21 mouse cellular contexts compared by ENCODE assay signal in the genomic region with DNA sequence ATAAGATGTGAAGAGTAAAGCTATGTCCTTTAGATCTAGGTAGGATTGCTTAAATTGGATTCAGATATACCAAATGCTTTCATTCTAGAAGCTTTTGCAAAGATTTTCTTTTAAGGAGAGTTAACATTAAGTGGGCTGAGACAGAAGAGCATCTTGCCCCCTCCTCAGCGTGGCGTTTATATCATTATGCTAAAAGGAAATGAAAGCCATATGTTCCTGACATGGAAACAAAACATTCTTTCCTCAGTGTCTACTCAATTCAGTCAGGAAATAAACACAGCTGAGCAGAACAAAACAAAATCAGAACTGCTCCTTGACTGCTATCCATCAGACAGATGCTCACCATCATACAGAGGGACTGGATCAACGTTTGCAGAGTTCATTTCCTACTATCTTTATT.
"Had no signal": no experiment of that assay in that cellular context is flagged by ENCODE, and none has a peak within 500 bp of the region (broad histone marks: within the 10 kb centered on the region; RNA-seq: fewer than 3 reads in every experiment).

No protein-coding gene starts in this region.

- H3K27me3 ChIP-seq: limb, embryonic 13.5 days; liver, embryonic 12.5 days; liver, embryonic 15.5 days; megakaryocyte, embryonic 14.5 days; midbrain, embryonic 13.5 days; neural tube, embryonic 13.5 days had no signal

- H3K27ac ChIP-seq: limb, embryonic 10.5 days; limb, embryonic 13.5 days; liver, embryonic 12.5 days; liver, embryonic 15.5 days; midbrain, embryonic 10.5 days; midbrain, embryonic 13.5 days; neural tube, embryonic 13.5 days had no signal

- H3K36me3 ChIP-seq: limb, embryonic 10.5 days; limb, embryonic 13.5 days; liver, embryonic 12.5 days; liver, embryonic 15.5 days; midbrain, embryonic 10.5 days; midbrain, embryonic 13.5 days; neural tube, embryonic 13.5 days had no signal

- H3K4me3 ChIP-seq: limb, embryonic 10.5 days; limb, embryonic 13.5 days; liver, embryonic 12.5 days; liver, embryonic 15.5 days; megakaryocyte, embryonic 14.5 days; midbrain, embryonic 10.5 days; midbrain, embryonic 13.5 days; myocyte; neural tube, embryonic 13.5 days had no signal

- DNase-seq: kidney, adult 2 months; kidney, postnatal 14 days; kidney, postnatal 4 days; liver; lung, adult 18-20 months; lung, postnatal 36 days; retina, postnatal 1 day; right cerebral cortex, postnatal 25 days; spleen, adult 18-20 months; thymus, adult 18-20 months; thymus, postnatal 36 days had no signal

- H3K9ac ChIP-seq: limb, embryonic 13.5 days; liver, embryonic 12.5 days; liver, embryonic 15.5 days; midbrain, embryonic 13.5 days; neural tube, embryonic 13.5 days had no signal

- H3K4me1 ChIP-seq: limb, embryonic 10.5 days; limb, embryonic 13.5 days; liver, embryonic 12.5 days; liver, embryonic 15.5 days; megakaryocyte, embryonic 14.5 days; midbrain, embryonic 10.5 days; midbrain, embryonic 13.5 days; neural tube, embryonic 13.5 days had no signal

- H3K9me3 ChIP-seq: limb, embryonic 10.5 days; limb, embryonic 13.5 days; liver, embryonic 12.5 days; liver, embryonic 15.5 days; midbrain, embryonic 10.5 days; midbrain, embryonic 13.5 days; neural tube, embryonic 13.5 days had no signal

- ATAC-seq: liver, embryonic 12.5 days; midbrain, embryonic 13.5 days; midbrain, embryonic 16.5 days had no signal

- H3K4me2 ChIP-seq: limb, embryonic 13.5 days; liver, embryonic 12.5 days; liver, embryonic 15.5 days; midbrain, embryonic 13.5 days; neural tube, embryonic 13.5 days had no signal
